Mouse (Mus musculus) intestine, postnatal 0 days (tissue): Measurements from ENCODE around the gene Sprr4. TPM values are rescaled to one million over a fixed set of nuclear protein-coding genes. Genes with fewer than 3 reads are reported as not detected.

Source experiments
- ATAC-seq: fragments of 200-750 bp; cut with Nextera tagmentation; 2 replicates; pipeline ENCODE4 v1.8.0; 2017; ENCODE audit warnings: mild to moderate bottlenecking, moderate TSS enrichment, moderate library complexity
- H3K27ac ChIP-seq: fragments of 300-500 bp; sonication (generic); 2 replicates; pipeline ENCODE4 v1.5.1; 2014; ENCODE audit warnings: mild to moderate bottlenecking, low read depth, low read length, moderate library complexity
- H3K27me3 ChIP-seq: fragments of 300-500 bp; sonication (generic); replicated peaks from 2 replicates; pipeline ENCODE4 v1.6.1; 2014; ENCODE audit warnings: low read length, mixed read lengths; ENCODE audit not compliant: control insufficient read depth, insufficient read depth
- H3K36me3 ChIP-seq: fragments of 300-500 bp; sonication (generic); 2 replicates; pipeline ENCODE4 v1.6.1; 2014; ENCODE audit warnings: mild to moderate bottlenecking, moderate library complexity; ENCODE audit not compliant: control insufficient read depth, insufficient read depth
- H3K4me1 ChIP-seq: fragments of 300-500 bp; sonication (generic); replicated peaks from 2 replicates; pipeline ENCODE4 v1.6.1; 2014; ENCODE audit warnings: antibody characterized with exemption, low read length, mixed read lengths; ENCODE audit not compliant: control insufficient read depth, insufficient read depth
- H3K4me2 ChIP-seq: fragments of 300-500 bp; sonication (generic); replicated peaks from 2 replicates; pipeline ENCODE4 v1.6.1; 2014; ENCODE audit warnings: low read depth, mild to moderate bottlenecking, moderate library complexity
- H3K4me3 ChIP-seq: fragments of 300-500 bp; sonication (generic); 2 replicates; pipeline ENCODE4 v1.5.1; 2014; ENCODE audit warnings: low read depth, low read length
- H3K9ac ChIP-seq: fragments of 300-500 bp; sonication (generic); 2 replicates; pipeline ENCODE4 v1.6.1; 2014; ENCODE audit warnings: mild to moderate bottlenecking, low read depth, low read length
- H3K9me3 ChIP-seq: fragments of 300-500 bp; sonication (generic); 2 replicates; pipeline ENCODE4 v1.6.1; 2016; ENCODE audit warnings: mixed run types; ENCODE audit not compliant: control insufficient read depth
- CTCF ChIP-seq: sonication (generic); IDR thresholded peaks from 2 replicates; pipeline ENCODE4 v1.5.1; 2016; ENCODE audit warnings: low read depth, mild to moderate bottlenecking, control low read depth, antibody characterized with exemption, moderate library complexity
- WGBS: fragments of 180-500 bp; shearing (Covaris S2); extraction: QIAGEN DNeasy Blood & Tissue Kit; methylation state at CpG from one replicate; pipeline ENCODE4 v1.1.7; 2014; 5-methylcytosine and 5-hydroxymethylcytosine counted together
- polyA plus RNA-seq: library from polyadenylated mRNA; unstranded; fragments of >200 nt; fragmentation: Nextera tagmentation; extraction: Ambion mirVana; gene quantifications from 2 replicates; pipeline ENCODE4 v1.2.1, GENCODE M21; 2015

The Sprr4 gene
- polyA plus RNA-seq, 1 experiment from 2014 or later = not detected

DNA sequence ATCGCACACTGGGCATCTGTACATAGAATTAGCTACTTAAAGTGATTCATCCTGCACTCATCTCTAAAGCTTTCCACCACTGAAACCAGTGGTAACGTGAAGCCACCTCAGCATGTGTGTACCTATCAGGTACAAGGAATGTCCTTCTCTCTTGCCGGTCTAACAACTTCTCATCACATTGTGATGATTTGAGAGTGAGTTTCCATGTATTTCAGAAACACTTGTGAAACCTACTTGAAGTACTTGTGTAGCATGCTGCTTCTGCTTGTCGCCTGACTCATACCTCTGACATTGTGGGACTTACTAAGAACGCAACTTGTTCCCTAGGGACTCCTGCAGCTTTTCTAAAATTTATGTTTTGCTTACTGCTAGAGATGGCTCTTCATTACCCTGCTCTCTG is 45.1 kb downstream of the Sprr4 start:
- H3K4me2 ChIP-seq = no peak overlapping the region
- H3K27ac ChIP-seq = no peak overlapping the region
- H3K36me3 ChIP-seq = no peaks in the 10 kb centered on the region
- ATAC-seq = no peak
- no peak overlapping the region for H3K9ac ChIP-seq
- H3K9me3 ChIP-seq = no peaks in the 10 kb centered on the region
- WGBS = 82% methylated on average over 5 of the region's 5 CpGs
- no peaks in the 10 kb centered on the region for H3K27me3 ChIP-seq
- H3K4me3 ChIP-seq = no peak overlapping the region
- no peak for TF ChIP-seq CTCF
- H3K4me1 ChIP-seq = no peaks in the 10 kb centered on the region

Other genes starting within 250 kb of the Sprr4 start
- 38.8 and 45.1 TPM in 2 replicates for gene Sprr2a3, start 215.1 kb downstream of the Sprr4 start, polyA plus RNA-seq
- gene Sprr2b, start 183.9 kb downstream of the Sprr4 start, polyA plus RNA-seq = not detected in 2 replicates
- gene Sprr2d, start 161.4 kb downstream of the Sprr4 start, polyA plus RNA-seq = not detected in 2 replicates
- not detected in 2 replicates for gene Sprr2e, start 148.3 kb downstream of the Sprr4 start, polyA plus RNA-seq
- not detected in 2 replicates for gene Sprr2f, start 135.3 kb downstream of the Sprr4 start, polyA plus RNA-seq
- not detected in 2 replicates for gene Sprr2h, start 114.8 kb downstream of the Sprr4 start, polyA plus RNA-seq
- not detected in 2 replicates for gene Sprr2i, start 92.5 kb downstream of the Sprr4 start, polyA plus RNA-seq
- not detected in 2 replicates for gene Sprr2j-ps, start 82.4 kb downstream of the Sprr4 start, polyA plus RNA-seq
- gene Gm9774, start 71.1 kb downstream of the Sprr4 start, polyA plus RNA-seq = 7.5 and 8.9 TPM in 2 replicates
- not detected in 2 replicates for gene Sprr2k, start 67.9 kb downstream of the Sprr4 start, polyA plus RNA-seq
- not detected in 2 replicates for gene Sprr1b, start 61.7 kb downstream of the Sprr4 start, polyA plus RNA-seq
- not detected in 2 replicates for gene Sprr3, start 41.8 kb downstream of the Sprr4 start, polyA plus RNA-seq
- gene Sprr1a, start 14.6 kb downstream of the Sprr4 start, polyA plus RNA-seq = 3.8 and 5.4 TPM in 2 replicates
- not detected in 2 replicates for gene 2310046K23Rik, start 34.0 kb upstream of the Sprr4 start, polyA plus RNA-seq
- gene Ivl, start 73.2 kb upstream of the Sprr4 start, polyA plus RNA-seq = 0.47 and 0.80 TPM in 2 replicates
- 96.4 and 137 TPM in 2 replicates for gene Smcp, start 88.5 kb upstream of the Sprr4 start, polyA plus RNA-seq
- 0.18 and 0.34 TPM in 2 replicates for gene 2210017I01Rik, start 107.0 kb upstream of the Sprr4 start, polyA plus RNA-seq
- gene Lce6a, start 121.2 kb upstream of the Sprr4 start, polyA plus RNA-seq = 1.8 and 2.1 TPM in 2 replicates
- gene Lce1a1, start 147.8 kb upstream of the Sprr4 start, polyA plus RNA-seq = 0.46 and 0.73 TPM in 2 replicates
- gene Lce1b, start 156.4 kb upstream of the Sprr4 start, polyA plus RNA-seq = not detected in 2 replicates
- gene Lce1a2, start 169.8 kb upstream of the Sprr4 start, polyA plus RNA-seq = not detected in 2 replicates
- not detected in 2 replicates for gene Lce1c, start 178.8 kb upstream of the Sprr4 start, polyA plus RNA-seq
- not detected in 2 replicates for gene Lce1d, start 186.7 kb upstream of the Sprr4 start, polyA plus RNA-seq
- not detected in 2 replicates for gene Lce1e, start 208.6 kb upstream of the Sprr4 start, polyA plus RNA-seq
- not detected in 2 replicates for gene Lce1f, start 219.9 kb upstream of the Sprr4 start, polyA plus RNA-seq
- not detected in 2 replicates for gene Gm38119, start 238.6 kb upstream of the Sprr4 start, polyA plus RNA-seq